Mouse (Mus musculus) olfactory bulb, adult 2 months (tissue): ENCODE measurements around the gene Fyn.

Experiments
- CTCF ChIP-seq: fragments of 200-500 bp; IDR thresholded peaks from 2 replicates; pipeline ENCODE4 v1.5.1; 2012; ENCODE audit warnings: low read depth, mild to moderate bottlenecking, low read length, moderate library complexity; ENCODE audit not compliant: insufficient read depth
- POLR2A ChIP-seq: fragments of 200-500 bp; IDR thresholded peaks from 2 replicates; pipeline ENCODE4 v1.6.1; 2012; ENCODE audit warnings: mild to moderate bottlenecking, low read depth, low read length, moderate library complexity; ENCODE audit not compliant: insufficient read depth

DNA sequence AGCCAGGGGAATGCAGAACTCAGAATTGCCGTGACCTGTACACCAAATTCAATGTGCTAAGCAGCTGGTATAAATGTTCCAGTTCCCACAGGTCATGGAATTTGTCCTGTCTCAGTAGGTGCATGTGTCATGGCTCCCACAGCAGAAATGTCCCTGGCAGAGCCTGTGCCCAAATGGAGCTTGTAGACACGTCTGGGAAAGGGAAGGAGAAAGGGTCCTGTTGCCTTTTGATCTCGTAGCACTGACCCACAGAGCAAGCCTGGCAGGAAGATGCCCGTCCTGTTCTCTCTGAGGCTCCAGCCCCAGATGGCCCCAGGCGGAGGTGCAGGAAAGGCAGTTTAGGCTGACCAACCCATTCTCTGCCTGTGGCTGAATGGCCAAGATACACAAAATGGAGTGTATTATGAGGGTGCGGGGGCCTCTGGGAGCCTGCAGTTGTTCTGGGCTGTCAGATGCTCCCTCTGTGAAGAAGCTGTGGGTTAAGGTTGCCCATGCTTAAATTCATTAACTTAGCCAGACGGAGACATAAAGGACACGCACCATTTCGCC lies 183.1 kb downstream of the Fyn start:
- TF ChIP-seq CTCF, result no peak
- TF ChIP-seq POLR2A, result no peak
